Mouse (Mus musculus): ENCODE results near the gene Lyl1. TPM values are rescaled to one million over a fixed set of nuclear protein-coding genes. Genes with fewer than 3 reads are reported as not detected.

The Lyl1 gene
- polyA plus RNA-seq, 1 experiment: not detected

- Histone ChIP-seq H3K4me2 (ENCODE audit: low read depth) (no peak overlapping the region), H3ac (ENCODE audit: control insufficient read depth, insufficient read length) (no peak overlapping the region), H3K4me3 (no peak overlapping the region), H3K27me3 (ENCODE audit: control insufficient read depth, insufficient read depth, insufficient read length) (no peaks in the 10 kb centered on the region), H3K79me2 (ENCODE audit: control insufficient read depth, insufficient read depth) (peaks cover 94% of the 10 kb centered on the region), H3K36me3 (ENCODE audit: control insufficient read depth, insufficient read depth) (peaks cover 15% of the 10 kb centered on the region)
- TF ChIP-seq MYOG (IDR thresholded peaks at IDR 0.05; ENCODE audit: control insufficient read depth in 1 of 3, insufficient read depth in 1 of 3, insufficient read length in 2 of 3, low read depth in 2 of 3) (no peak), E2F4 (IDR thresholded peaks at IDR 0.05; ENCODE audit: insufficient read depth) (no peak), POLR2AphosphoS2 (IDR thresholded peaks at IDR 0.05; ENCODE audit: insufficient read length, low read depth) (no peak), MAX (IDR thresholded peaks at IDR 0.05; ENCODE audit: low read depth) (no peak), TCF3 (IDR thresholded peaks at IDR 0.05; ENCODE audit: insufficient read length, low read depth) (no peak), USF1 (IDR thresholded peaks at IDR 0.05; ENCODE audit: low read depth) (no peak), CEBPB (IDR thresholded peaks at IDR 0.05; ENCODE audit: insufficient read depth, poor library complexity, severe bottlenecking) (no peak), REST (IDR thresholded peaks at IDR 0.05; ENCODE audit: insufficient read depth, insufficient read length) (no peak), MYOD1 (IDR thresholded peaks at IDR 0.05; ENCODE audit: control insufficient read depth in 1 of 3, insufficient read length in 2 of 3, low read depth in 2 of 3) (no peak), SRF (IDR thresholded peaks at IDR 0.05; ENCODE audit: control insufficient read depth, insufficient read length, low read depth) (no peak), TCF12 (IDR thresholded peaks at IDR 0.05; ENCODE audit: insufficient read depth, poor library complexity, severe bottlenecking) (no peak), POLR2A (IDR thresholded peaks at IDR 0.05; ENCODE audit: insufficient read length, low read depth) (no peak)
These were observed 19.8 kb upstream of the Lyl1 start for GRCm38 (mm10) chr8:84681476-84681875.

GRCm38 (mm10) chr8:84682257-84682656, 19.0 kb upstream of the Lyl1 start:
- Histone ChIP-seq H3ac (ENCODE audit: control insufficient read depth, insufficient read length) (no peak overlapping the region), H3K79me2 (ENCODE audit: control insufficient read depth, insufficient read depth) (peaks cover 94% of the 10 kb centered on the region), H3K4me2 (ENCODE audit: low read depth) (no peak overlapping the region), H3K27me3 (ENCODE audit: control insufficient read depth, insufficient read depth, insufficient read length) (no peaks in the 10 kb centered on the region), H3K4me3 (no peak overlapping the region), H3K36me3 (ENCODE audit: control insufficient read depth, insufficient read depth) (peaks cover 15% of the 10 kb centered on the region)
- TF ChIP-seq MYOD1 (IDR thresholded peaks at IDR 0.05; ENCODE audit: control insufficient read depth in 1 of 3, insufficient read length in 2 of 3, low read depth in 2 of 3): no peak
- no peak for TF ChIP-seq TCF12 (IDR thresholded peaks at IDR 0.05; ENCODE audit: insufficient read depth, poor library complexity, severe bottlenecking)
- TF ChIP-seq USF1 (IDR thresholded peaks at IDR 0.05; ENCODE audit: low read depth): no peak
- TF ChIP-seq REST (IDR thresholded peaks at IDR 0.05; ENCODE audit: insufficient read depth, insufficient read length): no peak
- no peak for TF ChIP-seq MYOG (IDR thresholded peaks at IDR 0.05; ENCODE audit: control insufficient read depth in 1 of 3, insufficient read depth in 1 of 3, insufficient read length in 2 of 3, low read depth in 2 of 3)
- TF ChIP-seq CEBPB (IDR thresholded peaks at IDR 0.05; ENCODE audit: insufficient read depth, poor library complexity, severe bottlenecking): no peak
- no peak for TF ChIP-seq SRF (IDR thresholded peaks at IDR 0.05; ENCODE audit: control insufficient read depth, insufficient read length, low read depth)
- no peak for TF ChIP-seq POLR2AphosphoS2 (IDR thresholded peaks at IDR 0.05; ENCODE audit: insufficient read length, low read depth)
- no peak for TF ChIP-seq MAX (IDR thresholded peaks at IDR 0.05; ENCODE audit: low read depth)
- TF ChIP-seq E2F4 (IDR thresholded peaks at IDR 0.05; ENCODE audit: insufficient read depth): no peak
- TF ChIP-seq POLR2A (IDR thresholded peaks at IDR 0.05; ENCODE audit: insufficient read length, low read depth): no peak
- TF ChIP-seq TCF3 (IDR thresholded peaks at IDR 0.05; ENCODE audit: insufficient read length, low read depth): no peak

- H3K27me3 ChIP-seq (ENCODE audit: control insufficient read depth, insufficient read depth, insufficient read length): no peaks in the 10 kb centered on the region
- TF ChIP-seq REST (IDR thresholded peaks at IDR 0.05; ENCODE audit: insufficient read depth, insufficient read length) (no peak), POLR2A (IDR thresholded peaks at IDR 0.05; ENCODE audit: insufficient read length, low read depth) (no peak), MYOG (IDR thresholded peaks at IDR 0.05; ENCODE audit: control insufficient read depth in 1 of 3, insufficient read depth in 1 of 3, insufficient read length in 2 of 3, low read depth in 2 of 3) (no peak)
- H3K4me2 ChIP-seq (ENCODE audit: low read depth): no peak overlapping the region
- peaks cover 77% of the 10 kb centered on the region for H3K79me2 ChIP-seq (ENCODE audit: control insufficient read depth, insufficient read depth)
- H3K4me3 ChIP-seq: no peak overlapping the region
- H3ac ChIP-seq (ENCODE audit: control insufficient read depth, insufficient read length): no peak overlapping the region
- peaks cover 15% of the 10 kb centered on the region for H3K36me3 ChIP-seq (ENCODE audit: control insufficient read depth, insufficient read depth)
These were observed 16.7 kb upstream of the Lyl1 start for GRCm38 (mm10) chr8:84684537-84684936.

GRCm38 (mm10) chr8:84686191-84687002, 14.9 kb upstream of the Lyl1 start, which contains the start of gene Trmt1:
TSS of gene Trmt1 (plus strand) at chr8:84686307.
- H3K79me2 ChIP-seq (ENCODE audit: control insufficient read depth, insufficient read depth): peaks cover 73% of the 10 kb centered on the region
- peak within 1 kb of the TSS; percentile 55 for H3K4me3 ChIP-seq
- H3K36me3 ChIP-seq (ENCODE audit: control insufficient read depth, insufficient read depth): peaks cover 16% of the 10 kb centered on the region
- H3ac ChIP-seq (ENCODE audit: control insufficient read depth, insufficient read length): peak within 1 kb of the TSS; percentile 29
- no peaks in the 10 kb centered on the region for H3K27me3 ChIP-seq (ENCODE audit: control insufficient read depth, insufficient read depth, insufficient read length)
- TF ChIP-seq USF1 (IDR thresholded peaks at IDR 0.05; ENCODE audit: low read depth) (peak; percentile 74), REST (IDR thresholded peaks at IDR 0.05; ENCODE audit: insufficient read depth, insufficient read length) (no peak)
- H3K4me2 ChIP-seq (ENCODE audit: low read depth): peak within 1 kb of the TSS; percentile 92

GRCm38 (mm10) chr8:84687003-84687704, 14.1 kb upstream of the Lyl1 start:
- Histone ChIP-seq H3K36me3 (ENCODE audit: control insufficient read depth, insufficient read depth) (peaks cover 11% of the 10 kb centered on the region), H3K27me3 (ENCODE audit: control insufficient read depth, insufficient read depth, insufficient read length) (no peaks in the 10 kb centered on the region), H3K4me2 (ENCODE audit: low read depth) (peak overlapping the region; percentile 92), H3ac (ENCODE audit: control insufficient read depth, insufficient read length) (peak overlapping the region; percentile 29), H3K4me3 (peak overlapping the region; percentile 55), H3K79me2 (ENCODE audit: control insufficient read depth, insufficient read depth) (peaks cover 65% of the 10 kb centered on the region)
- TF ChIP-seq CEBPB (IDR thresholded peaks at IDR 0.05; ENCODE audit: insufficient read depth, poor library complexity, severe bottlenecking) (no peak), USF1 (IDR thresholded peaks at IDR 0.05; ENCODE audit: low read depth) (no peak), TCF12 (IDR thresholded peaks at IDR 0.05; ENCODE audit: insufficient read depth, poor library complexity, severe bottlenecking) (no peak), MYOG (IDR thresholded peaks at IDR 0.05; ENCODE audit: control insufficient read depth in 1 of 3, insufficient read depth in 1 of 3, insufficient read length in 2 of 3, low read depth in 2 of 3) (no peak), E2F4 (IDR thresholded peaks at IDR 0.05; ENCODE audit: insufficient read depth) (no peak), POLR2AphosphoS2 (IDR thresholded peaks at IDR 0.05; ENCODE audit: insufficient read length, low read depth) (no peak), POLR2A (IDR thresholded peaks at IDR 0.05; ENCODE audit: insufficient read length, low read depth) (no peak), MAX (IDR thresholded peaks at IDR 0.05; ENCODE audit: low read depth) (no peak), SRF (IDR thresholded peaks at IDR 0.05; ENCODE audit: control insufficient read depth, insufficient read length, low read depth) (no peak)

Measured in myocyte (in vitro differentiated cells).